Mouse (Mus musculus) stomach, postnatal 0 days (tissue): ENCODE measurements around the gene Trim43a.

Experiments used
- CTCF ChIP-seq: IDR thresholded peaks from 2 replicates; pipeline ENCODE4 v1.5.1; 2016; ENCODE audit warnings: antibody characterized with exemption, low read depth, mild to moderate bottlenecking, moderate library complexity
- EP300 ChIP-seq: optimal IDR thresholded peaks from 2 replicates; pipeline ENCODE3; 2016; ENCODE audit warnings: antibody characterized with exemption

GRCm38 (mm10) chr9:88546657-88547056 is 34.0 kb upstream of the Trim43a start:
- TF ChIP-seq CTCF = no peak
- no peak for TF ChIP-seq EP300
